Mouse (Mus musculus) CD4-positive helper T cell, adult 2 months (primary cell): Measurements from ENCODE around the gene Ddc.

Experiments
- DNase-seq: peaks from one replicate; pipeline ENCODE4 v3.0.0-alpha.2; 2012; ENCODE audit warnings: low read depth, missing footprints, low spot score

Gene Ddc

GRCm38 (mm10) chr11:11849513-11850311, 48.2 kb downstream of the Ddc start:
- DNase-seq, result no peak

GRCm38 (mm10) chr11:11848467-11848866, 49.5 kb downstream of the Ddc start:
- DNase-seq, result no peak

DNA sequence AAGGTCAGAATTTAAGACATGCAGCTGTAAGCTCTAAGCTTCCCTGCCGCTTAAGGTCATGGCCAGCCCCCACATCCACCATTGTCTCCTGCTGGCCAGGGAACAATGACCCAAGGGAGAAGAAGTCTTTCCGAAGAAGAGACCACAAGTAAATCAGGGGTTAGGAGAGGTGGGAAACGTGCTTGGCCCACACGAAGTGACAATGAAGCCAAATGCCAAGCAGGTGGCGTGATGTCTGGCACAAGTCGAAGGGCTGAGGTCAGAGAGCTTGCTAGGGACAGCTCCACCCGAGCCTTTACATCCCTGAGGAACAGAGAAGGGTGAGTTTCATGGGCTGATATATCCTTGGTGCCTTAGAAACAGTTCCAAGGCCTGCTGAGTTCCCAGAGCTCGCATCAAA, 52.9 kb downstream of the Ddc start:
- DNase-seq, result no peak

GRCm38 (mm10) chr11:11844367-11844971, 53.5 kb downstream of the Ddc start:
- no peak for DNase-seq

GRCm38 (mm10) chr11:11841590-11841989, 56.4 kb downstream of the Ddc start:
- DNase-seq, result no peak

GRCm38 (mm10) chr11:11840746-11841145, 57.2 kb downstream of the Ddc start:
- DNase-seq, result no peak

GRCm38 (mm10) chr11:11839874-11840273, 58.1 kb downstream of the Ddc start:
- no peak for DNase-seq

- DNase-seq, result no peak
Observed at GRCm38 (mm10) chr11:11837384-11837783, 60.6 kb downstream of the Ddc start.

GRCm38 (mm10) chr11:11836713-11837370, 61.1 kb downstream of the Ddc start:
- DNase-seq, result peak; percentile 49

DNA sequence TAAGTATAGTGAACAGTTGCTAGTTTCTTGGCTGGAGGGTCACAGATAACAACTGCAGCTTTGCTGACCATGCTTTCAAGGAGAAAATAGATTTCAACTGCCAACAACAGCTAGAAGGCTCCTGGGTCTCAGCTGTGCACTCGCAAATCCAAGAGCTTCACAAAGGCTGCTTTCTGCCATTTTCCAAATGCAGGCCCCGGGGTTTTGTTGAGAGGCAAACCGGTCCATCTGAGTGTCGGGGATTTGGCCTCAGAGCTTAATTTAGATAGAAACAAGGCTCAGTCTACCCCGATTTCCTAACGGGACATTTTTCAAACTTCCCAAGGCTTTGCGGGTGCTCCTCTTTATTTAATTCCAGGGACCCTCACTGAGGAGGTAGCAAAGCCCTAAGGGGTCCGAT, 61.7 kb downstream of the Ddc start:
- no peak for DNase-seq

- DNase-seq, result no peak
Observed at GRCm38 (mm10) chr11:11835791-11836190, 62.2 kb downstream of the Ddc start.

DNA sequence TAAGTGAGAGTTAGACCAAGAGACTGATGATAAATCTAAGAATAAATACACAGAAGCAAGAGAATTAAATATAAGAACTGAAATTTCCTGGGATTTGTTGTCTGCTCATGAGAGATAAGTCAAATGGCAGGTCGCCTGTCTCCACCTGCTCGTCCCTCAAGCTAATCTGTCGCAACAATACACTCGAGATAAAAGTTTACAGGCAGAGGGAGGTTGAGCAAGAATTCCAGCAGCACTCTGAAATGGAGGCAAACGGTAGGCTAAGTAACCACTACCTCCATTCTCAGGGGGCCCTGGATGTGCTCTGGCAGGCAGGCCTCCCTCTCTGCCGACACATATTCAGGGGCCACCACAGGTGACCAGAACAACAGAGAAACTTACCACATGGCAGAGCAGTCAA, 62.6 kb downstream of the Ddc start:
- DNase-seq, result no peak

GRCm38 (mm10) chr11:11833100-11833499, 64.8 kb downstream of the Ddc start:
- DNase-seq, result no peak

- no peak for DNase-seq
Observed at GRCm38 (mm10) chr11:11832755-11833084, 65.2 kb downstream of the Ddc start.

DNA sequence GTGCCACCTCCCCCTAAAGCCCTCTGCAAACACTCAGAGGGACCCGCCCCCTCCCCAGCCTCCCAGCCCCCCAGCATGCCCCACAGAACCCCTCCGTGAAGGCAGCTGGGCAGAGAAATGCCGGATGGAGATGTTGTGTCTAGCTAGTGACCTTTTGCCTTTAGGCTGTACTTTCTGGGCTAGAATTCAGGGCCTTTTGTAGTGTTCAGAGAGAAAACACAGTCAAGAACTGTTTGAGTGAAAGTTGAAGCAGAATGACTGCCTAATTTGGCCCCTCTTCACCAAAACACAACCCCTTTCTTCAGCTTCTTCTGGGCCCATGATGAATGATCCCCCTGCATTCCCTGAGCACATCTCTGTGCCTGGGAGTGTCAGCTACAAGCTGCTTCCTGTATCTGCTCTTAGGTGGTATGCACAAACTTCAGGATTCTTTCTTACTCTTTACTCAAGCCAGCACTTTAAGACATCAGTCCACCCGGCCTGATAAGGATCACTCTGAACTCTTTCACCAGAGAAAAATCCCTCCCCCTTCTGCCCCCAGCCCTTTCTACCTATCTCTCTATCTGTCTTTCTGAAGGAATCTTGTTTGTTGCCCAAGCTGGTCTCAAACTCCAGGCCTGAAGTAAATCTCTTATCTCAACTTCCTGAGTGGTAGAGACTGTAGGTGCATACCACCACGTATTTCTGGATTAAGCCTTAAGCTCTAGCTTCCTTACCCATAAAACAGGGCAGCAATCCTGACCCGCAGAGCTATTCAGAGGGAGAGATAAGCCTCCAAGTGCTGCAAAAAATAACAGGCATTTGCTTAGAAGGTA, 65.8 kb downstream of the Ddc start:
- no peak for DNase-seq

GRCm38 (mm10) chr11:11831526-11831925, 66.4 kb downstream of the Ddc start:
- no peak for DNase-seq

DNA sequence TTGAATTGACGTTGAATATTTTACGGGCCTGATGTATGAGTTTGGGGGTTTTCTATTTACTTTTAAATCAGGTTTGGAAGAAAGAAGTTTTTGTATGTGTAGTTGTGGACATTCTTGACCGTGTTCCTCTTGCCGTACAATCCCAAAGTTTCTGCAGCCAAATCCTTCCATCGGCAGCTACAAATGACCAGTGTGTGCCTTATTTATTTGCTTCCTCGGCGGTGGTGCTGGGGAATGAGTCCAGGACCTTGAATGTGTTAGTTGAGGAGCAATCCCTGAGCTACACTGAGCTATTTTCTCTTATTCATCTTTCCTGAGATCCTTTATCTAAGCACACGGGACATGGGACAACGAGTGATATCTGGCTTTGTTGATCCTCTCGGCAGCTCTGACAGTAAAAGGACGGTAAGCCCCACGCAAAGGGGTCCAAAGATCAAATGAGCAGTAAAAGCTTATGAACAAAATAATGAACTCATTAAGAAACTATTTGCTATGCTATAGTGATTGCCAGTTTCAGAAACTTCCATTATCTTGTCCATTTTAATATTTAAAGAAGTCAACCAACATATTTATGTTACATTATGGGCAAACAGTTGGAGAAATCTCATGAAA, 67.0 kb downstream of the Ddc start:
- no peak for DNase-seq

GRCm38 (mm10) chr11:11829161-11830000, 68.6 kb downstream of the Ddc start:
- no peak for DNase-seq

DNA sequence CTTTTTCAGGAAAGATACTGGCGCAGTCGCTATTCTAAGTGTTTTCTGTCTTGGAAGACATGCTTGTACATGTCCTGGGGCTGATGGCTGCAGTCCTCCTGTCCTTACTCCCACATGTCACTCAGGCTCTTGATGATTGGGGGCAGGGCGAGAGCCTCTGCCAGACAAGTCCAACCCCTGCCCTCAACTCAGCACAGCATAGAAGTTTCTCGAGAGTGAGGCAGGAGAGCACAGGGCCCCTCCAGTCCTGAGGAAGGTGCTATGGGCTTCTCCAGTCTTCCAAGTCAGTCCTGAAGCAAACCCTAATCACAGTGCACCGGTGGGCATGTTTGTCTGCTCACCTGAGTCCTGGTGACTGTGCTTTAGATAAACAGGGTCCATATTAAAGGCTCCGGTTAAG, 69.2 kb downstream of the Ddc start:
- DNase-seq, result no peak

GRCm38 (mm10) chr11:11828251-11828650, 69.7 kb downstream of the Ddc start:
- no peak for DNase-seq

- DNase-seq, result no peak
Observed at GRCm38 (mm10) chr11:11826475-11826874, 71.5 kb downstream of the Ddc start.
